Mouse (Mus musculus): Measurements from ENCODE around the gene Fam160b1. TPM values are rescaled to one million over a fixed set of nuclear protein-coding genes. Genes with fewer than 3 reads are reported as not detected.

Gene Fam160b1
- 9.3 and 9.4 TPM in 2 replicates for polyA plus RNA-seq (2012; ENCODE audit: low replicate concordance)

DNA sequence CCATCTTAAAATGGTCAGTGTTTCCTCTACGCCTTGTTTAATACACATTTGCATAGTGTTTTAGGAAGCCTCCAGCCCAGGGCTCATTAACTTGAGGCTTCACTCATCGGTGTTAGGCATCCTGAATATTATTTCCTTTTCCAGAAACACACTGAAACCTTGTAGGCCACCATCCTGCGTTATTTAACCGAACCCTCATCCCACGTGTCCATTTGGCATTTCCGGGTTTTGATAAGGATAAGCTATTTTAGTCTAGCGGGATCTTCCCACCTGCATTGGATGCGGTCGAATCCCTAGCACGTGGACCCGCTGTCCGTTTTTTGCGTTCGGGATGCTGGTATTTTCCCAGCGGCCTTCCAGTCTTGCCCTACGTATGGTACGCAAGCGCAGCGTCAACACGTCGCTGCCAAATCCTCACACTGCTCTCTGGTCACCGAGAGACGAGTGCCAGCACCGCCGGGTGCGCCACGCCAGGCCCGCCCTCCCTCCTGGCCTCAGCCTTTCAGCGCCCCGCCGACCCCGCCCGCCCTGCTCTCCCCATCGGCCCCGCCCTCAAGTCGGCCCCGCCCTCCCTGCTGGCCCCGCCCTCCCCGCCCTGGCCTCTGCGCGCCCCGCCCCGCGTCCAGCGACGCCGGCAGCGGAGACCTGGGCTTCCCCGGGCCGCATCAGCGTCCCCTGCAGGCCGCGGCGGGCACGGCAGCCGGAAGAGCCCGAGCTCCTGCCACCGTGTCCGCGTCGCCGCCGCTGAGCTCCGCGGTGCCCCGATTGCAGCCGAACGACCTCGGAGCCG lies at the start of gene Fam160b1:
Fam160b1 (plus strand) TSS at position 340 of the 790 bp plus-strand sequence.

DNA sequence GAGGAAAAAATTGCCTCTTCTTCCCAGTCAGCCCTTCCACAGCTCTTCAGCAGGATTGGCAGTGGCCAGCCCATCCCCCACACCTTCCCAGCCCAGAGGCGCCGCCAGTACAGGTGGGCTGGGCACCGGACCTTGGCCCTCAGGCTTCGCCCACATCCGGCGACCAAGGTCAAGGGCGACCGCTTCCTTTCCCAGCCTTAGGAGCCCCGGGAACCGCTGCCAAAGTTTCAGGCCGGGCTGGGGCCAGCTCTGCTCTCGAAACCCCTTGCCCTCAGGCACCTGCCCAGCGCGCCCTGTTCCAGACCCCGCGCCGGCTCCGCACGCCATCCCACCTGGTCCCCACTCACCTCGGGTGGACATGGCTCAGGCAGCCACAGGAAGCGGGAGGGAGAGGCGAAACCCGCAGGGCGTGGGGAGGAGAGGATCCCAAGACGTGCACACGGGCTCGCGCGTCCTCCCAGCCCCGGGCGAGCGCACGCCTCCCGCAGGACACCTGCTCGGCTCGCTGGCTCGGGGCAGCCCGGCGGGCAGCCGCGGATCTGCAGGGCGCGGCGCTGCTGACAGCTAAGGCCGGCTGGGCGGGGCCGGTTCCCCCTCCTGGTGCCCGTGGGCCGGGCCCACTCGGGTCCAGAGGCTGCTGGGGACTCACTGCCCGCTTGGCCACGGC lies 46.0 kb upstream of the Fam160b1 start, which contains the start of gene Ablim1:
Ablim1 (minus strand) TSS at position 574 of the 667 bp plus-strand sequence.

Other genes with a start within 250 kb of the Fam160b1 start
- gene Ablim1, start 45.8 kb upstream of the Fam160b1 start, polyA plus RNA-seq (2012; ENCODE audit: low replicate concordance) = 49.6 and 92.2 TPM in 2 replicates
- gene Trub1, start 92.2 kb downstream of the Fam160b1 start, polyA plus RNA-seq (2012; ENCODE audit: low replicate concordance) = 4.9 and 5.7 TPM in 2 replicates